In genomic region chr3:141465104-141465705, GRCm38 (mm10) we compare ENCODE assay signal across 8 mouse cellular contexts. TPM values are rescaled to one million over a fixed set of nuclear protein-coding genes. Genes with fewer than 3 reads are reported as not detected.
DNase-seq lines count a peak whose midpoint lies in the region; ATAC-seq and TF ChIP-seq lines count a peak whose summit lies in the region.

Gene Unc5c, plus strand, starts transcription at chr3:141465216.

- H3K36me3 ChIP-seq in intestine, postnatal 0 days (ENCODE audit: control insufficient read depth, insufficient read depth) = no peaks in the 10 kb centered on the region
- H3K36me3 ChIP-seq in limb, embryonic 10.5 days = no peaks in the 10 kb centered on the region

- H3K27me3 ChIP-seq in intestine, postnatal 0 days (replicated peaks; ENCODE audit: control insufficient read depth, insufficient read depth, low read length) = peaks cover 19% of the 10 kb centered on the region
- H3K27me3 ChIP-seq in limb, embryonic 10.5 days (ENCODE audit: low read depth, poor library complexity, severe bottlenecking) = peaks cover 21% of the 10 kb centered on the region

- H3K27ac ChIP-seq in intestine, postnatal 0 days (ENCODE audit: low read depth, low read length) = no peak within 1 kb of the TSS
- peak within 1 kb of the TSS; percentile 95 for H3K27ac ChIP-seq in limb, embryonic 10.5 days

- ATAC-seq in intestine, postnatal 0 days = peak; percentile 65

- WGBS in intestine, postnatal 0 days = under 1% methylated on average over 56 of the region's 61 CpGs
- WGBS in limb, embryonic 10.5 days = under 1% methylated on average over 61 of the region's 61 CpGs

- peak; percentile 48 for TF ChIP-seq CTCF in intestine, postnatal 0 days (IDR thresholded peaks at IDR 0.05; ENCODE audit: low read depth)

- H3K4me1 ChIP-seq in intestine, postnatal 0 days (replicated peaks; ENCODE audit: control insufficient read depth, insufficient read depth, low read length) = no peaks in the 10 kb centered on the region
- H3K4me1 ChIP-seq in limb, embryonic 10.5 days = peaks cover 50% of the 10 kb centered on the region

- peak within 1 kb of the TSS; percentile 63 for H3K4me3 ChIP-seq in intestine, postnatal 0 days (ENCODE audit: low read depth, low read length)
- H3K4me3 ChIP-seq in limb, embryonic 10.5 days = peak within 1 kb of the TSS; percentile 81

- peak; percentile 4 to 8 for DNase-seq in spleen, adult 18-20 months
- DNase-seq in spleen, postnatal 14 days (ENCODE audit: low spot score in 2 of 2) = no peak
- DNase-seq in embryo, embryonic 9.5 days (ENCODE audit: extremely low spot score) = peak; percentile 83
- DNase-seq in heart, adult 11 months = peak; percentile 97
- peak; percentile 82 for DNase-seq in limb, embryonic 10.5 days (ENCODE audit: low spot score)
- peak; percentile 85 for DNase-seq in mesoderm, embryonic 11.5 days (ENCODE audit: low read depth, low spot score)
- peak; percentile 71 for DNase-seq in right cerebral cortex, postnatal 4 days

- peak within 1 kb of the TSS; percentile 11; the same call in 1 of the 2 replicates for H3K9ac ChIP-seq in intestine, postnatal 0 days (ENCODE audit: low read depth, low read length)

- no peaks in the 10 kb centered on the region for H3K9me3 ChIP-seq in intestine, postnatal 0 days (ENCODE audit: control insufficient read depth)
- H3K9me3 ChIP-seq in limb, embryonic 10.5 days (replicated peaks) = no peaks in the 10 kb centered on the region

- H3K4me2 ChIP-seq in intestine, postnatal 0 days (replicated peaks; ENCODE audit: low read depth) = peak within 1 kb of the TSS; percentile 79

RNA-seq across cellular contexts. Expression of gene Unc5c, which starts in this region (rescaled TPM):
- polyA plus RNA-seq in intestine, postnatal 0 days (2015; fragmentation: Nextera tagmentation; extraction: Ambion mirVana) = 1.6 and 2.1 TPM in 2 replicates
- 7.4 and 12.9 TPM in 2 replicates for polyA plus RNA-seq in limb, embryonic 10.5 days (2016; fragmentation: Nextera tagmentation; extraction: Ambion mirVana)

Comparison
In these comparisons a context has a peak if more than half of its experiments do, and no peak if none do; other contexts are left out.
1. DNase-seq: peak in spleen, adult 18-20 months (2 of 2), embryo, embryonic 9.5 days (single experiment), heart, adult 11 months (single experiment), limb, embryonic 10.5 days (single experiment), mesoderm, embryonic 11.5 days (single experiment) and right cerebral cortex, postnatal 4 days (single experiment); none in spleen, postnatal 14 days (0 of 2).